ENCODE assay signal across 22 mouse cellular contexts in genomic region chr16:13119641-13120350, GRCm38 (mm10).
"Had no signal": no experiment of that assay in that cellular context is flagged by ENCODE, and none has a peak within 500 bp of the region (broad histone marks: within the 10 kb centered on the region; RNA-seq: fewer than 3 reads in every experiment).

No protein-coding gene starts in this region.

- H3K4me2 ChIP-seq: heart, embryonic 12.5 days; hindbrain, embryonic 13.5 days; hindbrain, embryonic 15.5 days; kidney, embryonic 15.5 days; limb, embryonic 13.5 days; limb, embryonic 15.5 days; liver, embryonic 12.5 days had no signal

- ATAC-seq: hindbrain, postnatal 0 days; intestine, embryonic 16.5 days; liver, embryonic 12.5 days had no signal

- H3K9me3 ChIP-seq: heart, embryonic 12.5 days; hindbrain, embryonic 13.5 days; hindbrain, embryonic 15.5 days; kidney, embryonic 15.5 days; limb, embryonic 13.5 days; limb, embryonic 15.5 days; liver, embryonic 12.5 days had no signal

- H3K9ac ChIP-seq: heart, embryonic 12.5 days; hindbrain, embryonic 13.5 days; hindbrain, embryonic 15.5 days; kidney, embryonic 15.5 days; limb, embryonic 13.5 days; limb, embryonic 15.5 days; liver, embryonic 12.5 days; liver, embryonic 14.5 days had no signal

- H3K27ac ChIP-seq: heart, adult 2 months; hindbrain, embryonic 13.5 days; hindbrain, embryonic 15.5 days; hindbrain, postnatal 0 days; kidney, embryonic 15.5 days; kidney, postnatal 0 days; limb, embryonic 13.5 days; limb, embryonic 15.5 days; liver, embryonic 12.5 days; liver, embryonic 14.5 days had no signal

- H3K4me1 ChIP-seq: heart, embryonic 12.5 days; hindbrain, embryonic 13.5 days; hindbrain, embryonic 15.5 days; kidney, embryonic 15.5 days; limb, embryonic 13.5 days; liver, embryonic 12.5 days had no signal

- H3K27me3 ChIP-seq: heart, embryonic 12.5 days; hindbrain, embryonic 13.5 days; hindbrain, embryonic 15.5 days; kidney, embryonic 15.5 days; limb, embryonic 13.5 days; limb, embryonic 15.5 days; liver, embryonic 12.5 days had no signal

- H3K4me3 ChIP-seq: heart, adult 2 months; heart, embryonic 12.5 days; hindbrain, embryonic 13.5 days; hindbrain, embryonic 15.5 days; kidney, embryonic 15.5 days; limb, embryonic 13.5 days; limb, embryonic 15.5 days; liver, embryonic 12.5 days had no signal

- DNase-seq: gastrocnemius, postnatal 14 days; gastrocnemius, postnatal 36 days; heart, adult 2 months; kidney, adult 11 months; kidney, adult 2 months; kidney, adult 9 months; kidney, postnatal 14 days; kidney, postnatal 36 days; layer of hippocampus, adult 9-11 months; layer of hippocampus, postnatal 36 days; left cerebral cortex, postnatal 4 days had no signal
